Mouse (Mus musculus) heart, postnatal 0 days (tissue): Measurements from ENCODE around the gene Arid1b. TPM values are rescaled to one million over a fixed set of nuclear protein-coding genes. Genes with fewer than 3 reads are reported as not detected.
A peak's percentile ranks its signal among the peaks of the same experiment; 100 is the strongest.

Source experiments
- ATAC-seq: fragments of 200-750 bp; cut with Nextera tagmentation; 2 replicates; pipeline ENCODE4 v1.8.0; 2017; ENCODE audit warnings: low read depth, moderate number of reproducible peaks, moderate library complexity; ENCODE audit not compliant: insufficient read depth
- DNase-seq: peaks from one replicate; pipeline ENCODE4 v3.0.0-alpha.2; 2016; ENCODE audit warnings: low spot score
- H3K27ac ChIP-seq: fragments of 300-500 bp; sonication (generic); 2 replicates; pipeline ENCODE4 v1.5.1; 2014; ENCODE audit warnings: low read depth, mild to moderate bottlenecking
- H3K27me3 ChIP-seq: fragments of 300-500 bp; sonication (generic); 2 replicates; pipeline ENCODE4 v1.6.1; 2014; ENCODE audit warnings: low read length, mixed read lengths; ENCODE audit not compliant: control insufficient read depth, insufficient read depth
- H3K36me3 ChIP-seq: fragments of 300-500 bp; sonication (generic); replicated peaks from 2 replicates; pipeline ENCODE4 v1.6.1; 2014; ENCODE audit warnings: low read length, mixed read lengths; ENCODE audit not compliant: control insufficient read depth, insufficient read depth
- H3K4me1 ChIP-seq: fragments of 300-500 bp; sonication (generic); 2 replicates; pipeline ENCODE4 v1.6.1; 2014; ENCODE audit warnings: antibody characterized with exemption; ENCODE audit not compliant: control insufficient read depth, insufficient read depth
- H3K4me2 ChIP-seq: fragments of 300-500 bp; sonication (generic); 2 replicates; pipeline ENCODE4 v1.6.1; 2014; ENCODE audit warnings: low read depth, mild to moderate bottlenecking, low read length, moderate library complexity
- H3K4me3 ChIP-seq: fragments of 300-500 bp; sonication (generic); 2 replicates; pipeline ENCODE4 v1.5.1; 2014; ENCODE audit warnings: low read depth, low read length
- H3K9ac ChIP-seq: fragments of 300-500 bp; sonication (generic); replicated peaks from 2 replicates; pipeline ENCODE4 v1.6.1; 2014; ENCODE audit warnings: low read depth, low read length, mixed read lengths
- H3K9me3 ChIP-seq: fragments of 300-500 bp; sonication (generic); replicated peaks from 2 replicates; pipeline ENCODE4 v1.6.1; 2016; ENCODE audit warnings: low read length; ENCODE audit not compliant: control insufficient read depth
- CTCF ChIP-seq: IDR thresholded peaks from 2 replicates; pipeline ENCODE4 v1.5.1; 2016; ENCODE audit warnings: antibody characterized with exemption, control low read depth, low read depth
- EP300 ChIP-seq: IDR thresholded peaks from 2 replicates; pipeline ENCODE4 v1.6.1; 2016; ENCODE audit warnings: antibody characterized with exemption, low read depth
- WGBS: fragments of 180-500 bp; shearing (Covaris S2); extraction: QIAGEN DNeasy Blood & Tissue Kit; methylation state at CpG from one replicate; pipeline ENCODE4 v1.1.7; 2014; 5-methylcytosine and 5-hydroxymethylcytosine counted together
- polyA plus RNA-seq: library from polyadenylated mRNA; unstranded; fragments of >200 nt; fragmentation: Nextera tagmentation; extraction: Ambion mirVana; gene quantifications from 2 replicates; pipeline ENCODE4 v1.2.1, GENCODE M21; 2015
- total RNA-seq: library from RNA; depleted of rRNA; stranded (reverse); fragments of >200 nt; gene quantifications from 2 replicates; pipeline ENCODE4 v1.2.3, GENCODE M21; 2014; ENCODE audit warnings: low replicate concordance

Arid1b gene
- total and polyA plus RNA-seq, 2 experiments from 2014 or later = 4.4 to 27.3 TPM

- ATAC-seq = no peak
- Histone ChIP-seq H3K4me3 (no peak overlapping the region), H3K9ac (no peak overlapping the region), H3K4me2 (no peak overlapping the region), H3K4me1 (peaks cover 85% of the 10 kb centered on the region), H3K27me3 (no peaks in the 10 kb centered on the region), H3K36me3 (no peaks in the 10 kb centered on the region), H3K9me3 (no peaks in the 10 kb centered on the region), H3K27ac (no peak overlapping the region)
- DNase-seq = no peak
- WGBS = 60% methylated on average over 5 of the region's 5 CpGs
- TF ChIP-seq CTCF = no peak
- no peak for TF ChIP-seq EP300
Observed at GRCm38 (mm10) chr17:5004706-5005105, 10.6 kb downstream of the Arid1b start.

GRCm38 (mm10) chr17:5005285-5005684 lies 11.2 kb downstream of the Arid1b start:
- Histone ChIP-seq H3K4me2 (no peak overlapping the region), H3K4me1 (peaks cover 86% of the 10 kb centered on the region), H3K9ac (no peak overlapping the region), H3K36me3 (no peaks in the 10 kb centered on the region), H3K27me3 (no peaks in the 10 kb centered on the region), H3K4me3 (no peak overlapping the region), H3K9me3 (no peaks in the 10 kb centered on the region), H3K27ac (no peak overlapping the region)
- no peak for DNase-seq
- no peak for ATAC-seq
- TF ChIP-seq EP300 = no peak
- no peak for TF ChIP-seq CTCF
- WGBS = 64% methylated on average over 3 of the region's 3 CpGs

DNA sequence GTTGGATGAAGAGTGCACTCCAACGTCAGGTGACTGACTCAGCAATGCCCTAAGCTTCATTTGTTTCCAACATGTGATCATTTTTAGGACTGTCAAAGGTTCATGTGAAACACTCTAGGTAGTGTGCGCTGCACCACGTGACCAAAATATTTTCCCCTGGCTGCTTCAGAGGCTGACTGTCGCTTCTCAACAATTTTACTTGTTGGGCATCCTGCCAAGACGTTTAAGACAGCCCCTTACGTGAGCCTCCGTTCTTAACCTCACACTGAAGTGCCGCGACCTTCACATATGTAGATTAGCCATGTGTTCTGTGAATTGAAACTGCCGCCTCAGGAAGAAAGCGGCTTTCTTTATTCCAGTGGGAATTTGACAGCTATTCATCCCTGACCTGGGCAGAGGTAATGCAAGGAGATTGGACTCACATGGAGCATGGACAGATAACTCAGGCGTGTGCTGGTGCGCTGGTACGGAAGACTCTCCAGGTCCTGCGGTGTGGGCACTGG lies 13.1 kb downstream of the Arid1b start:
- 9% methylated on average over 15 of the region's 15 CpGs for WGBS
- no peak overlapping the region; the same call in 1 of the 2 replicates for H3K9ac ChIP-seq
- TF ChIP-seq CTCF = no peak

DNA sequence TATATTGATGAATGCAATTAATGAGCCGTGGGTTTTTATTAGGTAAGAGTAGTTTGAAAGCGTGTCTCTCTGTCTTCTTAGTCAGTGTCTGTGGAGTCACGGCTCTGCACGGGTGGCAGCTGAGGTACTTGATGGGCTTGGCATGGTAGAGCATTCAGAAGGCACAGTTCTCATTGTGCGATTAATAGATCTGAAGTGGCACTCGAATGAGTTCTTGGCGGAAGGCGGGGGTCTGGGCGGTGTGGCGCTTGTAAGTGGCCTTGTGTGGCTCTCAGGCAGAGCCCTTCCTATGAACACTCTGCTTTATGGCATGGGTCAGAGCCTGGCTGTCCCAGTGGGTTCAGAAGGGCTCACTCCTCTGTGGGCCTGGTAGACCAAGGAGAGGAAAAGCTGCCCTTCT lies 14.1 kb downstream of the Arid1b start:
- Histone ChIP-seq H3K9me3 (no peaks in the 10 kb centered on the region), H3K9ac (0 out of 2 replicates have a peak overlapping the region, but pooled peaks have one; percentile 15), H3K27ac (peak overlapping the region; percentile 28; the same call in 1 of the 2 replicates), H3K36me3 (no peaks in the 10 kb centered on the region), H3K27me3 (no peaks in the 10 kb centered on the region), H3K4me1 (peaks cover 70% of the 10 kb centered on the region), H3K4me3 (no peak overlapping the region), H3K4me2 (peak overlapping the region; percentile 51)
- WGBS = 53% methylated on average over 10 of the region's 10 CpGs
- no peak for TF ChIP-seq CTCF
- no peak for TF ChIP-seq EP300
- ATAC-seq (peak; percentile 45; the same call in 1 of the 2 replicates), DNase-seq (peak; percentile 50)

More for the DNA sequence above, 13.1 kb downstream of the Arid1b start:
- Histone ChIP-seq H3K9me3 (no peaks in the 10 kb centered on the region), H3K4me1 (peaks cover 76% of the 10 kb centered on the region), H3K4me2 (peak overlapping the region; percentile 51), H3K36me3 (no peaks in the 10 kb centered on the region), H3K27me3 (no peaks in the 10 kb centered on the region), H3K4me3 (peak overlapping the region; percentile 8; the same call in 1 of the 2 replicates), H3K27ac (no peak overlapping the region)
- peak; percentile 54 for ATAC-seq
- DNase-seq = peak; percentile 73

- TF ChIP-seq EP300 = no peak
- TF ChIP-seq CTCF = no peak
- H3K4me1 ChIP-seq = peaks cover 65% of the 10 kb centered on the region
- 73% methylated on average over 5 of the region's 5 CpGs for WGBS
- H3K9me3 ChIP-seq = no peaks in the 10 kb centered on the region
- DNase-seq (no peak), ATAC-seq (no peak)
- no peaks in the 10 kb centered on the region for H3K36me3 ChIP-seq
- no peak overlapping the region for H3K9ac ChIP-seq
- H3K27me3 ChIP-seq = no peaks in the 10 kb centered on the region
- H3K4me3 ChIP-seq = no peak overlapping the region
- H3K27ac ChIP-seq = 0 out of 2 replicates have a peak overlapping the region, but pooled peaks have one; percentile 28
- H3K4me2 ChIP-seq = peak overlapping the region; percentile 51
Observed at GRCm38 (mm10) chr17:5008761-5009160, 14.6 kb downstream of the Arid1b start.
